8 mouse cellular contexts compared by ENCODE assay signal in the genomic region with DNA sequence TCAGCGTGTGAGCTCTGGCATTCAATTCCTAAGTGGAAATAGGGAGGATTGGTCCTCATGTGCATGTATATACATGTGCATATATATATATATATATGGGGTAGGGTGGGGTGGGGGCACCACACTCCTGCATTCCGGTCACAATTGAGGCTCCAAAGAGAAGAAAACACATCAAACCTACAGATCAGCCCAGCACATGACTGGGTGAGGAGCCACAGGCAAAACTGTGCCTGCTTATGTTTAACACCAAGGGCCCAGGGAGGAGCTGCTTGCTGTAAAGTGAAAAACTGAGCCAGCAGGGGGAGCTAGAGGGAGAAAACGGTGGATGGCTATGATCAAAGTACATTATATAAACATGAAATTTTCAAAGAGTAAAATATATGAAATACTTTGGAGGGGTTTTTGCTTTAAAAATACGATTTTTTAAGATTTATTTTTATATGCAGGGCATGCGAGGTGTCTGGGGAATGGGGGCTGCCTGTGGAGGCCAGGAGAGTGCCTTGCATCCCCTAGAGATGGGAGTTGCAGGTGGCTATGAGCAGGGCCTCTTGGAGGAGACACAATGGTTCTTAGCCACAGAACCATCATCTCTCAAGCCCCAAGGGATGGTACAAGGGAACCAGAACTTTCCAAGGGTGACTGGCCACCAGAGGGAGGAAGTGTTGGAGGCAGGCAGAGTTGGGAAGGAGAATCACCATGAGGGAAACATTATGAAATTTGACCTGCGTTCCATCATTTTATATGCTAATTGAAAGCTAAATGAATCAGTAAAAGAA. TPM values are rescaled to one million over a fixed set of nuclear protein-coding genes. Genes with fewer than 3 reads are reported as not detected.
DNase-seq lines count a peak whose midpoint lies in the region; ATAC-seq lines count a peak whose summit lies in the region.

No protein-coding gene starts in this region.

- no peak overlapping the region for H3K27ac ChIP-seq in embryonic facial prominence, embryonic 10.5 days (replicated peaks)
- H3K27ac ChIP-seq in heart, embryonic 13.5 days (replicated peaks): no peak overlapping the region
- H3K27ac ChIP-seq in liver, embryonic 12.5 days: peak overlapping the region; percentile 66
- H3K27ac ChIP-seq in neural tube, embryonic 11.5 days (ENCODE audit: low read depth, low read length): no peak overlapping the region

- 0 out of 2 replicates have a peak, but pooled peaks cover 4% of the 10 kb centered on the region for H3K4me1 ChIP-seq in embryonic facial prominence, embryonic 10.5 days
- peaks cover 18% of the 10 kb centered on the region for H3K4me1 ChIP-seq in heart, embryonic 13.5 days
- peaks cover 45% of the 10 kb centered on the region for H3K4me1 ChIP-seq in liver, embryonic 12.5 days
- no peaks in the 10 kb centered on the region for H3K4me1 ChIP-seq in neural tube, embryonic 11.5 days (ENCODE audit: control insufficient read depth, insufficient read depth, low read length)

- no peaks in the 10 kb centered on the region for H3K27me3 ChIP-seq in embryonic facial prominence, embryonic 10.5 days (replicated peaks; ENCODE audit: low read depth, poor library complexity, severe bottlenecking)
- 0 out of 2 replicates have a peak, but pooled peaks cover 3% of the 10 kb centered on the region for H3K27me3 ChIP-seq in heart, embryonic 13.5 days (replicated peaks)
- peaks cover 10% of the 10 kb centered on the region; the same call in 1 of the 2 replicates for H3K27me3 ChIP-seq in liver, embryonic 12.5 days (replicated peaks)
- no peaks in the 10 kb centered on the region for H3K27me3 ChIP-seq in neural tube, embryonic 11.5 days (ENCODE audit: control insufficient read depth, insufficient read depth, low read length)

- H3K9me3 ChIP-seq in embryonic facial prominence, embryonic 10.5 days: no peaks in the 10 kb centered on the region
- no peaks in the 10 kb centered on the region for H3K9me3 ChIP-seq in heart, embryonic 13.5 days
- H3K9me3 ChIP-seq in liver, embryonic 12.5 days (replicated peaks): no peaks in the 10 kb centered on the region
- H3K9me3 ChIP-seq in neural tube, embryonic 11.5 days (ENCODE audit: control insufficient read depth, low read length): no peaks in the 10 kb centered on the region

- WGBS in embryonic facial prominence, embryonic 10.5 days: 32% methylated on average over 6 of the region's 6 CpGs
- WGBS in heart, embryonic 13.5 days: 33% methylated on average over 6 of the region's 6 CpGs
- whole genome bisulfite sequencing in liver, embryonic 12.5 days (ENCODE audit: insufficient replicate concordance): 25% methylated on average over 6 of the region's 6 CpGs
- WGBS in neural tube, embryonic 11.5 days: 35% methylated on average over 6 of the region's 6 CpGs

- H3K4me3 ChIP-seq in embryonic facial prominence, embryonic 10.5 days: no peak overlapping the region
- H3K4me3 ChIP-seq in heart, embryonic 13.5 days: no peak overlapping the region
- 0 out of 2 replicates have a peak overlapping the region, but pooled peaks have one; percentile 29 for H3K4me3 ChIP-seq in liver, embryonic 12.5 days
- H3K4me3 ChIP-seq in neural tube, embryonic 11.5 days (ENCODE audit: low read depth, low read length): no peak overlapping the region

- H3K9ac ChIP-seq in heart, embryonic 13.5 days: no peak overlapping the region
- no peak overlapping the region; the same call in 1 of the 2 replicates for H3K9ac ChIP-seq in liver, embryonic 12.5 days
- no peak overlapping the region for H3K9ac ChIP-seq in neural tube, embryonic 11.5 days (ENCODE audit: low read length)

- H3K4me2 ChIP-seq in heart, embryonic 13.5 days: peak overlapping the region; percentile 62; the same call in 1 of the 2 replicates
- H3K4me2 ChIP-seq in liver, embryonic 12.5 days: peak overlapping the region; percentile 58
- no peak overlapping the region for H3K4me2 ChIP-seq in neural tube, embryonic 11.5 days (ENCODE audit: low read depth)

- H3K36me3 ChIP-seq in embryonic facial prominence, embryonic 10.5 days (replicated peaks): no peaks in the 10 kb centered on the region
- no peaks in the 10 kb centered on the region for H3K36me3 ChIP-seq in heart, embryonic 13.5 days
- H3K36me3 ChIP-seq in liver, embryonic 12.5 days: no peaks in the 10 kb centered on the region
- H3K36me3 ChIP-seq in neural tube, embryonic 11.5 days (ENCODE audit: control insufficient read depth, insufficient read depth, low read length): no peaks in the 10 kb centered on the region

- no peak for ATAC-seq in heart, embryonic 13.5 days (ENCODE audit: extremely low read depth, insufficient number of reproducible peaks, low FRiP score, low TSS enrichment)
- no peak for ATAC-seq in liver, embryonic 12.5 days
- ATAC-seq in neural tube, embryonic 11.5 days (ENCODE audit: insufficient read depth, low FRiP score, low TSS enrichment): peak; percentile 32; the same call in 1 of the 2 replicates

- DNase-seq in CD4-positive helper T cell, adult 2 months (ENCODE audit: low read depth, low spot score): peak; percentile 75
- peak; percentile 73 for DNase-seq in adrenal gland, postnatal 25 days
- DNase-seq in embryonic facial prominence, embryonic 10.5 days (ENCODE audit: low spot score): peak; percentile 78
- peak; percentile 92 for DNase-seq in kidney, postnatal 10 days
- DNase-seq in neural tube, embryonic 11.5 days (ENCODE audit: low spot score): peak; percentile 75
- DNase-seq in testis, postnatal 10 days (ENCODE audit: low spot score): peak; percentile 93

RNA-seq across cellular contexts. Expression of gene Erv3, which starts 38.4 kb away (rescaled TPM):
- total RNA-seq in adrenal gland, postnatal 25 days (2021): not detected in 2 replicates
- polyA plus RNA-seq in embryonic facial prominence, embryonic 10.5 days (2016; fragmentation: Nextera tagmentation; extraction: Ambion mirVana): not detected in 2 replicates
- polyA plus RNA-seq in heart, embryonic 13.5 days (2015; fragmentation: Nextera tagmentation; extraction: Ambion mirVana): not detected in 2 replicates
- not detected in 2 replicates for polyA plus RNA-seq in liver, embryonic 12.5 days (2016; fragmentation: Nextera tagmentation; extraction: Ambion mirVana)
- not detected in 2 replicates for polyA plus RNA-seq in neural tube, embryonic 11.5 days (2014; fragmentation: Nextera tagmentation; extraction: Ambion mirVana)
